Mouse (Mus musculus): Measurements from ENCODE around the gene Snx8. TPM values are rescaled to one million over a fixed set of nuclear protein-coding genes. Genes with fewer than 3 reads are reported as not detected.

Snx8 gene
- total and polyA plus RNA-seq, 3 experiments: 19.7 to 30.7 TPM; not detected in 1

DNA sequence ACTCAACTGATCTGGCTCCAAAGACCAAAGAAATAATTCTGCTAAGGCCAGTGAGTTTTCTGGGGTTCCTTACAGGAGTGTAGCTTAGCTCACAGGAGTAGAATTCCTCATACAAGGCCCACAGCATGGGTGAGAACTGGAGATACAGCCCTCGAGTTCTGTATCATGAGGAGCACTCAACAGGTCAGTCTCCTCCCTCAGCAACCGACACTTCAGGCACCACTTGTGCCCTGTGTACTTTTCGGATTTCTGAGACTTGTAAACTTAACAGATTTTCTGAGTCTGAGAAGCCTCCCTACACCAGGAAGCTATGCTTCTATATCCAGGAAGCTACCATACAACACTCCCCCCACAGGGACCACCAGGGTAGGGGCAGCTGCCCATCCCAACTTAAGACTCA lies 49.2 kb downstream of the Snx8 start:
- no peak for TF ChIP-seq CTCF (IDR thresholded peaks at IDR 0.05 in 2 of 3, conservative IDR thresholded peaks at IDR 0.05 in 1 of 3; ENCODE audit: control insufficient read depth in 1 of 3, insufficient read depth in 1 of 3, low read depth in 2 of 3, low read length in 3 of 3, poor library complexity in 1 of 3, severe bottlenecking in 1 of 3)
- TF ChIP-seq USF2 (IDR thresholded peaks at IDR 0.05; ENCODE audit: borderline replicate concordance in 1 of 2, insufficient read depth in 1 of 2, low read depth in 1 of 2, low read length in 2 of 2): no peak
- TF ChIP-seq HCFC1 (IDR thresholded peaks at IDR 0.05; ENCODE audit: low read depth, low read length): no peak
- TF ChIP-seq EP300 (IDR thresholded peaks at IDR 0.05; ENCODE audit: low read depth in 1 of 2, low read length in 2 of 2): no peak
- TF ChIP-seq ZKSCAN1 (IDR thresholded peaks at IDR 0.05; ENCODE audit: low read depth, low read length): no peak
- TF ChIP-seq ZNF384 (IDR thresholded peaks at IDR 0.05; ENCODE audit: low read depth, low read length): no peak
- Histone ChIP-seq H3K4me3 (ENCODE audit: control insufficient read depth in 1 of 2, insufficient read depth in 1 of 2, low read depth in 2 of 2, low read length in 2 of 2) (no peak overlapping the region), H3K27ac (ENCODE audit: control insufficient read depth, low read depth, low read length) (no peak overlapping the region), H3K9ac (ENCODE audit: control insufficient read depth, low read depth, low read length, poor library complexity, severe bottlenecking) (no peak overlapping the region), H3K27me3 (ENCODE audit: control insufficient read depth in 1 of 2, insufficient read depth in 2 of 2, low read length in 2 of 2) (no peaks in the 10 kb centered on the region), H3K9me3 (replicated peaks; ENCODE audit: insufficient read depth, low read length) (no peaks in the 10 kb centered on the region), H3K36me3 (ENCODE audit: control insufficient read depth in 1 of 2, insufficient read depth in 2 of 2, low read length in 2 of 2) (no peaks in the 10 kb centered on the region; a peak in 1 of 4 replicates), H3K4me1 (ENCODE audit: control insufficient read depth in 1 of 2, insufficient read depth in 2 of 2, low read length in 2 of 2) (no peaks in the 10 kb centered on the region), H3K79me2 (ENCODE audit: control insufficient read depth, insufficient read depth, low read length, poor library complexity) (no peaks in the 10 kb centered on the region)
- no peak for DNase-seq (ENCODE audit: low read depth, low spot score)

- H3K27ac ChIP-seq (ENCODE audit: control insufficient read depth, low read depth, low read length): no peak overlapping the region
- H3K4me3 ChIP-seq (ENCODE audit: control insufficient read depth in 1 of 2, insufficient read depth in 1 of 2, low read depth in 2 of 2, low read length in 2 of 2): no peak overlapping the region
- TF ChIP-seq CTCF (IDR thresholded peaks at IDR 0.05 in 2 of 3, conservative IDR thresholded peaks at IDR 0.05 in 1 of 3; ENCODE audit: control insufficient read depth in 1 of 3, insufficient read depth in 1 of 3, low read depth in 2 of 3, low read length in 3 of 3, poor library complexity in 1 of 3, severe bottlenecking in 1 of 3) (peak; percentile 34 to 70 (median 35)), MAX (IDR thresholded peaks at IDR 0.05; ENCODE audit: low read length) (no peak)
- no peaks in the 10 kb centered on the region for H3K27me3 ChIP-seq (ENCODE audit: control insufficient read depth in 1 of 2, insufficient read depth in 2 of 2, low read length in 2 of 2)
- DNase-seq (ENCODE audit: low read depth, low spot score): peak; percentile 26
- no peak overlapping the region for H3K9ac ChIP-seq (ENCODE audit: control insufficient read depth, low read depth, low read length, poor library complexity, severe bottlenecking)
- H3K4me1 ChIP-seq (ENCODE audit: control insufficient read depth in 1 of 2, insufficient read depth in 2 of 2, low read length in 2 of 2): no peaks in the 10 kb centered on the region
- no peaks in the 10 kb centered on the region; a peak in 1 of 4 replicates for H3K36me3 ChIP-seq (ENCODE audit: control insufficient read depth in 1 of 2, insufficient read depth in 2 of 2, low read length in 2 of 2)
- H3K79me2 ChIP-seq (ENCODE audit: control insufficient read depth, insufficient read depth, low read length, poor library complexity): no peaks in the 10 kb centered on the region
- no peaks in the 10 kb centered on the region for H3K9me3 ChIP-seq (replicated peaks; ENCODE audit: insufficient read depth, low read length)
These were observed 50.3 kb downstream of the Snx8 start for GRCm38 (mm10) chr5:140338779-140339178.

DNA sequence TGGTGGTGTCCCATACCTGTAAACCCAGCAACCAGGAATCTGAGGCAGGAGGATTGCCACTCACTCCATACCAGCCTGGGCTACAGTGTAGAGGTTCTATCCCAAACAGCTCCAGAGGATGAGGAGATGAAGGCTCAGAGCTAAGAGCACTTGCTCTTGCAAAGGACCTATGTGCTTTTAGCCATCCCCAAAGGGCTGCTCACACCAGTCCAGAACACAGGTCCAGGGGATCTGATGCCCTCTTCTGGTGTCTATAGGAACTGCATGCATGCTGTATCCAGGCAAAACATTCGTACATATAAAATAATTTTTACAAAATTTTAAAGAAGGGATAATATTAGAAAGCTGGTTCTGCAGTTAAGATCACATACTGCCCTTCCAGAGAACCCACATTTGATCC lies 52.4 kb downstream of the Snx8 start:
- Histone ChIP-seq H3K27me3 (ENCODE audit: control insufficient read depth in 1 of 2, insufficient read depth in 2 of 2, low read length in 2 of 2) (no peaks in the 10 kb centered on the region), H3K36me3 (ENCODE audit: control insufficient read depth in 1 of 2, insufficient read depth in 2 of 2, low read length in 2 of 2) (peaks cover 0 to 4% of the 10 kb centered on the region in 2 experiments; a peak in 2 of 4 replicates), H3K27ac (ENCODE audit: control insufficient read depth, low read depth, low read length) (no peak overlapping the region), H3K9me3 (replicated peaks; ENCODE audit: insufficient read depth, low read length) (no peaks in the 10 kb centered on the region), H3K4me1 (ENCODE audit: control insufficient read depth in 1 of 2, insufficient read depth in 2 of 2, low read length in 2 of 2) (peaks cover 0 to 3% of the 10 kb centered on the region in 2 experiments; a peak in 1 of 4 replicates), H3K9ac (ENCODE audit: control insufficient read depth, low read depth, low read length, poor library complexity, severe bottlenecking) (no peak overlapping the region), H3K4me3 (ENCODE audit: control insufficient read depth in 1 of 2, insufficient read depth in 1 of 2, low read depth in 2 of 2, low read length in 2 of 2) (no peak overlapping the region), H3K79me2 (ENCODE audit: control insufficient read depth, insufficient read depth, low read length, poor library complexity) (no peaks in the 10 kb centered on the region; the same call in 1 of the 2 replicates)
- peak; percentile 59 for TF ChIP-seq SMC3 (IDR thresholded peaks at IDR 0.05; ENCODE audit: low read depth, low read length)
- TF ChIP-seq POLR2AphosphoS5 (IDR thresholded peaks at IDR 0.05; ENCODE audit: borderline replicate concordance, low read depth, low read length): no peak
- TF ChIP-seq CTCF (IDR thresholded peaks at IDR 0.05 in 2 of 3, conservative IDR thresholded peaks at IDR 0.05 in 1 of 3; ENCODE audit: control insufficient read depth in 1 of 3, insufficient read depth in 1 of 3, low read depth in 2 of 3, low read length in 3 of 3, poor library complexity in 1 of 3, severe bottlenecking in 1 of 3): peak; percentile 65 to 94 (median 70)
- TF ChIP-seq MAX (IDR thresholded peaks at IDR 0.05; ENCODE audit: low read length): no peak
- peak; percentile 36 for TF ChIP-seq RAD21 (IDR thresholded peaks at IDR 0.05; ENCODE audit: low read depth, low read length)
- DNase-seq (ENCODE audit: low read depth, low spot score): peak; percentile 64
